Mouse (Mus musculus) CH12.LX (cell line): Measurements from ENCODE around the gene Dtx3l.

Source experiments
- KAT2A ChIP-seq: IDR thresholded peaks from 2 replicates; pipeline ENCODE4 v1.6.1; 2012; ENCODE audit warnings: low read length, improper control_type of control experiment, inconsistent platforms; ENCODE audit not compliant: insufficient replicate concordance
- MAX ChIP-seq: IDR thresholded peaks from 2 replicates; pipeline ENCODE4 v1.6.1; 2011; ENCODE audit warnings: low read length, improper control_type of control experiment
- ZKSCAN1 ChIP-seq: IDR thresholded peaks from 2 replicates; pipeline ENCODE4 v1.6.1; 2012; ENCODE audit warnings: low read depth, inconsistent platforms, low read length, improper control_type of control experiment, borderline replicate concordance

DNA sequence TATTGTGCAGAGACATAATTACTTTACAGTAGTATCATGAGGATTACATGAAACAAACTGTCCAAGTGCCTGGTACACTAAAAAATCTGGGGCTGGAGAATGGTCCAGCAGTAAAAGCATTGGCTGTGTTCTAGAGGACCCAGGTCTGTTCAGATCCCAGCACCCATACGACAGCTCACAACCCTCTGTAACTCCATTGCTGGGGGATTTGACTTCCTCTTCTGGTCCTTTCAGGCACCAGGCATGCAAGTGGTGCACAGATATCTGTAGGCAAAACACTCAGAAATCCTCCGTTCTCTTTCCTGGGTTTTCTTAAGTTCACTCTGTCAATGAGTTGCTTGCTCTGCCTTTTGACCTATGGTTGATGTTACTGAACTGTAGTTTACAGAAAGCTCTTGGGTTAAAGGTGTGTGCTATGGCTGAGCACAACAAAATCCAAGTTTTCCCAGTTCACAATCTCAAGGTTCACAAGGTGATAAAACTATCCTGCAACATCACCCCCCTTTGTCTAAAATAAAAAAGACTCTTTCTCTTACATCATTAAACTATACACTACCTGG lies 17.2 kb downstream of the Dtx3l start:
- TF ChIP-seq ZKSCAN1 = no peak
- no peak for TF ChIP-seq MAX
- no peak for TF ChIP-seq KAT2A
